Mouse (Mus musculus) E14TG2a.4 (cell line): ENCODE data around the gene Psmb6.

Source experiments
- H3K27me3 ChIP-seq: 2 replicates; pipeline ENCODE4 v1.6.1; 2014; ENCODE audit warnings: low read length, control low read depth; ENCODE audit not compliant: insufficient read depth
- H3K36me3 ChIP-seq: 2 replicates; pipeline ENCODE4 v1.6.1; 2014; ENCODE audit warnings: low read length, control low read depth; ENCODE audit not compliant: insufficient read depth
- H3K4me1 ChIP-seq: replicated peaks from 2 replicates; pipeline ENCODE4 v1.6.1; 2014; ENCODE audit warnings: low read depth, low read length, control low read depth
- H3K4me3 ChIP-seq: replicated peaks from 2 replicates; pipeline ENCODE4 v1.5.1; 2014; ENCODE audit warnings: mild to moderate bottlenecking, low read length
- H3K9me3 ChIP-seq: 2 replicates; pipeline ENCODE4 v1.6.1; 2014; ENCODE audit warnings: low read length, control low read depth
- CTCF ChIP-seq: conservative IDR thresholded peaks from 2 replicates; pipeline ENCODE4 v1.5.1; 2014; ENCODE audit warnings: low read length
- NANOG ChIP-seq: IDR thresholded peaks from 2 replicates; pipeline ENCODE4 v1.6.1; 2014; ENCODE audit warnings: borderline replicate concordance, low read length, mixed read lengths
- POU5F1 ChIP-seq: IDR thresholded peaks from 2 replicates; pipeline ENCODE4 v1.6.1; 2014; ENCODE audit warnings: low read length, borderline replicate concordance

Psmb6 gene

GRCm38 (mm10) chr11:70532839-70533238 is 7.7 kb downstream of the Psmb6 start, which contains the start of gene Gm40193:
TSS of gene Gm40193 (minus strand) at chr11:70532939.
- TF ChIP-seq CTCF = no peak
- no peak for TF ChIP-seq NANOG
- TF ChIP-seq POU5F1 = no peak
- Histone ChIP-seq H3K36me3 (peaks cover 18% of the 10 kb centered on the region), H3K4me1 (peaks cover 9% of the 10 kb centered on the region; the same call in 1 of the 2 replicates), H3K9me3 (no peaks in the 10 kb centered on the region), H3K27me3 (peaks cover 4% of the 10 kb centered on the region), H3K4me3 (no peak within 1 kb of the TSS)

GRCm38 (mm10) chr11:70539423-70539822 is 14.3 kb downstream of the Psmb6 start:
- TF ChIP-seq NANOG = no peak
- TF ChIP-seq CTCF = no peak
- no peak for TF ChIP-seq POU5F1

GRCm38 (mm10) chr11:70539877-70540587 is 14.9 kb downstream of the Psmb6 start, which contains the start of gene Pld2:
TSS of gene Pld2 (plus strand) at chr11:70540064.
- Histone ChIP-seq H3K27me3 (peaks cover 56% of the 10 kb centered on the region), H3K9me3 (no peaks in the 10 kb centered on the region), H3K4me1 (peaks cover 14% of the 10 kb centered on the region), H3K36me3 (no peaks in the 10 kb centered on the region), H3K4me3 (peak within 1 kb of the TSS; percentile 87)
- TF ChIP-seq CTCF (no peak; the same call in 1 of the 2 replicates), POU5F1 (no peak), NANOG (no peak)

More at GRCm38 (mm10) chr11:70539423-70539822, 14.3 kb downstream of the Psmb6 start:
- peaks cover 14% of the 10 kb centered on the region for H3K4me1 ChIP-seq
- H3K27me3 ChIP-seq = peaks cover 56% of the 10 kb centered on the region
- H3K4me3 ChIP-seq = peak overlapping the region; percentile 87
- H3K36me3 ChIP-seq = no peaks in the 10 kb centered on the region
- no peaks in the 10 kb centered on the region for H3K9me3 ChIP-seq

- no peak for TF ChIP-seq POU5F1
- no peak for TF ChIP-seq NANOG
- TF ChIP-seq CTCF = no peak
- H3K27me3 ChIP-seq = peaks cover 56% of the 10 kb centered on the region
- H3K4me1 ChIP-seq = peaks cover 14% of the 10 kb centered on the region
- peak overlapping the region; percentile 87 for H3K4me3 ChIP-seq
- H3K9me3 ChIP-seq = no peaks in the 10 kb centered on the region
- H3K36me3 ChIP-seq = no peaks in the 10 kb centered on the region
Measured at GRCm38 (mm10) chr11:70540928-70541327, 15.8 kb downstream of the Psmb6 start.

GRCm38 (mm10) chr11:70541415-70541814 is 16.2 kb downstream of the Psmb6 start:
- no peak overlapping the region for H3K4me3 ChIP-seq
- H3K36me3 ChIP-seq = no peaks in the 10 kb centered on the region
- peaks cover 56% of the 10 kb centered on the region for H3K27me3 ChIP-seq
- TF ChIP-seq NANOG (no peak), POU5F1 (no peak), CTCF (no peak)
- H3K4me1 ChIP-seq = peaks cover 14% of the 10 kb centered on the region
- no peaks in the 10 kb centered on the region for H3K9me3 ChIP-seq

- Histone ChIP-seq H3K36me3 (no peaks in the 10 kb centered on the region), H3K9me3 (no peaks in the 10 kb centered on the region), H3K27me3 (peaks cover 41% of the 10 kb centered on the region), H3K4me1 (peaks cover 21% of the 10 kb centered on the region), H3K4me3 (no peak overlapping the region)
- TF ChIP-seq CTCF (no peak), NANOG (no peak), POU5F1 (no peak)
Measured at GRCm38 (mm10) chr11:70544496-70544895, 19.3 kb downstream of the Psmb6 start.

- H3K4me3 ChIP-seq = no peak overlapping the region
- H3K36me3 ChIP-seq = no peaks in the 10 kb centered on the region
- peaks cover 38% of the 10 kb centered on the region for H3K27me3 ChIP-seq
- no peak for TF ChIP-seq NANOG
- TF ChIP-seq POU5F1 = no peak
- no peak for TF ChIP-seq CTCF
- H3K9me3 ChIP-seq = no peaks in the 10 kb centered on the region
- peaks cover 38% of the 10 kb centered on the region for H3K4me1 ChIP-seq
Measured at GRCm38 (mm10) chr11:70551526-70551925, 26.4 kb downstream of the Psmb6 start.

- no peaks in the 10 kb centered on the region for H3K9me3 ChIP-seq
- TF ChIP-seq POU5F1 = no peak
- no peak for TF ChIP-seq CTCF
- TF ChIP-seq NANOG = no peak
- H3K4me1 ChIP-seq = peaks cover 30% of the 10 kb centered on the region
- no peaks in the 10 kb centered on the region for H3K36me3 ChIP-seq
- no peak overlapping the region for H3K4me3 ChIP-seq
- peaks cover 38% of the 10 kb centered on the region for H3K27me3 ChIP-seq
Measured at GRCm38 (mm10) chr11:70553940-70554339, 28.8 kb downstream of the Psmb6 start.
